8 mouse cellular contexts compared by ENCODE assay signal in the genomic region with DNA sequence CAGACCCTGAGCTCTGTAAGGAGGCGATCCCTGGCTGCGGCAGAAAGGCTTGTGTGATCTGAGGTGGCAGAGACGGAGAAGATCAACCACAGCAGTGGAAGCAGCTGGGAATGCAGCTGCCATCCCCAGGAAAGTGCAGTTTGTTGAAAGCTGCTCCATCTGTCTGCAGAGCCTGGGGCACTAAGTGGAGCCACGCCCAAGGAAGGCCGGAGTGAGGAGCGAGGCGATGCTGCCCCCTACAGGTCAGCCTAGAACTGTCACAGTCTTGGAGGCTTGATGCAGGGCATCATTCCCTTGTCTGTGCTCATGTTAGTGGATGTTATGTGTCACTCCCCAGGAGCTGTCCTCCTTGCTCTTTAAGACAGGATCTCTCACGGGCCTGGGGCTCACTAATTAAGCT. TPM values are rescaled to one million over a fixed set of nuclear protein-coding genes. Genes with fewer than 3 reads are reported as not detected.
DNase-seq lines count a peak whose midpoint lies in the region; ATAC-seq lines count a peak whose summit lies in the region.

No protein-coding gene starts in this region.

- peaks cover 5% of the 10 kb centered on the region for H3K4me1 ChIP-seq in hindbrain, embryonic 15.5 days (replicated peaks)

- no peaks in the 10 kb centered on the region for H3K36me3 ChIP-seq in hindbrain, embryonic 15.5 days

- H3K4me2 ChIP-seq in hindbrain, embryonic 15.5 days, result peak overlapping the region; percentile 40

- H3K4me3 ChIP-seq in hindbrain, embryonic 15.5 days, result no peak overlapping the region

- no peak overlapping the region for H3K27ac ChIP-seq in hindbrain, embryonic 15.5 days (replicated peaks)

- WGBS in hindbrain, embryonic 15.5 days, result 5% methylated on average over 8 of the region's 8 CpGs

- H3K9ac ChIP-seq in hindbrain, embryonic 15.5 days, result no peak overlapping the region

- ATAC-seq in hindbrain, embryonic 15.5 days (ENCODE audit: low FRiP score, low read depth), result peak; percentile 89

- peak; percentile 70 for DNase-seq in R1 (ENCODE audit: low read depth, low spot score)
- peak; percentile 87 to 91 for DNase-seq in cerebellum, postnatal 25 days
- DNase-seq in frontal cortex, postnatal 36 days (ENCODE audit: low spot score in 2 of 2), result peak; percentile 77 to 86
- peak; percentile 83 to 85 for DNase-seq in layer of hippocampus, postnatal 36 days
- DNase-seq in lung, postnatal 25 days (ENCODE audit: low spot score), result peak; percentile 84
- DNase-seq in retina, embryonic 14.5 days (ENCODE audit: low spot score), result peak; percentile 97
- DNase-seq in thymus, postnatal 36 days, result peak; percentile 84 to 87

- no peaks in the 10 kb centered on the region for H3K27me3 ChIP-seq in hindbrain, embryonic 15.5 days

- no peaks in the 10 kb centered on the region for H3K9me3 ChIP-seq in hindbrain, embryonic 15.5 days

RNA-seq across cellular contexts. Expression of a gene that starts 32.5 kb away (rescaled TPM):
- 26.9 and 32.6 TPM in 2 replicates for polyA plus RNA-seq in hindbrain, embryonic 15.5 days (2015; fragmentation: Nextera tagmentation; extraction: Ambion mirVana)
- 10 to 100 TPM in 1 of 2 experiments, 1 to 10 TPM in 1; 8.5 to 10.0 TPM for total RNA-seq in layer of hippocampus, postnatal 36 days (2021)
